Comparison of ENCODE assay signal across 8 mouse cellular contexts in the genomic region with DNA sequence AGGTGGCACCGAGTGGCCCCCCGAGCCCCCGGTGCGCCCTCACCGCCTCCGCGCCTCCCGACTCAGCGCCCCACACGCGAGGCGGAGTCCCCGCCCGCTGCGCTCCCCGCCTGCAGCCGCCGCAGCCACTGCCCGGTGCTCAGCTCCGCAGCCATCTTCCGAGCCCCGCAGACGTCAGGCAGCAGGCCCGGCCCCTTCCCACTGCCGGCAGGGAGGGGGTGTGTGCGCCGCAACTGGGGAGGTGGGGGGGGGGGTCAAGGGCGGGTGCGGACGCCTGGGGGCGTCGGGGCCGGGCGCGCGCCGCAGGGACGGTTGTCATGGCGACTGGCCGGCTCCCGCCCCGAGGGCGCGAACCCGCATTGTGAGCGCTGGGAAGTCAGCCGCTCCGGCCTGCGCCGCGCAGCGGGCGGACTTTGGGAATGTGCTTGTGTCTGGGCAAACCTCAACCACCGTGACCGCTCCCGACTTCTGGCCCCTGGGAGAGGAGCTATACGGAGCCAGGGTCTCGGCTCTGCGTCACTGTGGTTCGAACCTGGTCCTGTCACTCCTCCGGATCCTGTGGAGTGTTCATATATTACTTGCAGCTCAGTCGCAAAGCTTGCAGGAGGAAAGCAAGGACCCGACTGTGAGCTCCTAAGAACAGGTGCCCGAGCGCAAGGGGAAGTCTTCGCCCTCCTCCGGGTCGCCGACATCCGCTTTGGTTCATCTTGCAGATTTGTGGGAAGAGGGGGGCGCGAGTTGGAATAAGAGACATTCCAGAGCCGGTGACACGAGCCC. TPM values are rescaled to one million over a fixed set of nuclear protein-coding genes. Genes with fewer than 3 reads are reported as not detected.
DNase-seq lines count a peak whose midpoint lies in the region; ATAC-seq and TF ChIP-seq lines count a peak whose summit lies in the region.

A gene (minus strand): TSS at position 160 of the 777 bp plus-strand sequence.

- TF ChIP-seq POLR2A in bone marrow macrophage, adult 2 months (IDR thresholded peaks at IDR 0.05; ENCODE audit: borderline replicate concordance, low read depth, low read length) = no peak

- H3K36me3 ChIP-seq in heart, embryonic 12.5 days = peaks cover 28% of the 10 kb centered on the region
- H3K36me3 ChIP-seq in kidney, postnatal 0 days (ENCODE audit: insufficient read depth, low read length) = peaks cover 19% of the 10 kb centered on the region
- H3K36me3 ChIP-seq in liver, embryonic 14.5 days (replicated peaks; ENCODE audit: control insufficient read depth, insufficient read depth, low read depth) = peaks cover 27% of the 10 kb centered on the region
- peaks cover 7% of the 10 kb centered on the region for H3K36me3 ChIP-seq in stomach, postnatal 0 days (ENCODE audit: control insufficient read depth, insufficient read depth, low read length)

- no peaks in the 10 kb centered on the region for H3K27me3 ChIP-seq in heart, embryonic 12.5 days (replicated peaks)
- no peaks in the 10 kb centered on the region for H3K27me3 ChIP-seq in kidney, postnatal 0 days (ENCODE audit: insufficient read depth, low read length)
- no peaks in the 10 kb centered on the region for H3K27me3 ChIP-seq in liver, embryonic 14.5 days (ENCODE audit: control insufficient read depth, insufficient read depth, low read length)
- no peaks in the 10 kb centered on the region for H3K27me3 ChIP-seq in stomach, postnatal 0 days (ENCODE audit: control insufficient read depth, insufficient read depth, low read length)

- TF ChIP-seq EP300 in liver, embryonic 14.5 days (IDR thresholded peaks at IDR 0.05; ENCODE audit: low read depth) = no peak
- no peak for TF ChIP-seq EP300 in stomach, postnatal 0 days (optimal IDR thresholded peaks at IDR 0.05)

- 0 out of 2 replicates have a peak, but pooled peaks cover 8% of the 10 kb centered on the region for H3K4me1 ChIP-seq in bone marrow macrophage, adult 2 months (ENCODE audit: control insufficient read depth, insufficient read depth, low read length)
- peaks cover 12% of the 10 kb centered on the region for H3K4me1 ChIP-seq in heart, embryonic 12.5 days (replicated peaks)
- peaks cover 4% of the 10 kb centered on the region; the same call in 1 of the 2 replicates for H3K4me1 ChIP-seq in kidney, postnatal 0 days (replicated peaks; ENCODE audit: insufficient read depth, low read length)
- H3K4me1 ChIP-seq in liver, embryonic 14.5 days (replicated peaks; ENCODE audit: control insufficient read depth in 2 of 2, insufficient read depth in 2 of 2, low read length in 1 of 2) = peaks cover 0 to 8% of the 10 kb centered on the region in 2 experiments; a peak in 3 of 4 replicates
- no peaks in the 10 kb centered on the region; the same call in 1 of the 2 replicates for H3K4me1 ChIP-seq in stomach, postnatal 0 days (replicated peaks; ENCODE audit: control insufficient read depth, insufficient read depth)

- peak within 1 kb of the TSS; percentile 89 for H3K4me3 ChIP-seq in bone marrow macrophage, adult 2 months (ENCODE audit: insufficient read depth, low read length)
- H3K4me3 ChIP-seq in heart, embryonic 12.5 days = peak within 1 kb of the TSS; percentile 79
- peak within 1 kb of the TSS; percentile 83 for H3K4me3 ChIP-seq in kidney, postnatal 0 days (replicated peaks; ENCODE audit: low read depth, low read length)
- H3K4me3 ChIP-seq in liver, embryonic 14.5 days (ENCODE audit: insufficient read depth in 1 of 2, low read depth in 2 of 2, low read length in 2 of 2) = peak within 1 kb of the TSS; percentile 89 to 92
- H3K4me3 ChIP-seq in stomach, postnatal 0 days (ENCODE audit: low read depth, low read length) = peak within 1 kb of the TSS; percentile 83

- WGBS in heart, embryonic 12.5 days = under 1% methylated on average over 70 of the region's 74 CpGs
- WGBS in kidney, postnatal 0 days = 3% methylated on average over 67 of the region's 74 CpGs
- WGBS in liver, embryonic 14.5 days (ENCODE audit: insufficient replicate concordance) = under 1% methylated on average over 64 of the region's 74 CpGs
- 0% methylated on average over 60 of the region's 74 CpGs for WGBS in stomach, postnatal 0 days

- H3K27ac ChIP-seq in bone marrow macrophage, adult 2 months (ENCODE audit: insufficient read depth, low read depth, low read length) = peak within 1 kb of the TSS; percentile 63
- H3K27ac ChIP-seq in heart, embryonic 12.5 days (ENCODE audit: poor library complexity, severe bottlenecking) = peak within 1 kb of the TSS; percentile 83
- H3K27ac ChIP-seq in kidney, postnatal 0 days = peak within 1 kb of the TSS; percentile 84
- peak within 1 kb of the TSS; percentile 66 for H3K27ac ChIP-seq in liver, embryonic 14.5 days
- H3K27ac ChIP-seq in stomach, postnatal 0 days (replicated peaks) = peak within 1 kb of the TSS; percentile 89

- peak within 1 kb of the TSS; percentile 84 for H3K9ac ChIP-seq in heart, embryonic 12.5 days
- H3K9ac ChIP-seq in kidney, postnatal 0 days (ENCODE audit: low read depth, low read length) = peak within 1 kb of the TSS; percentile 75
- peak within 1 kb of the TSS; percentile 90 for H3K9ac ChIP-seq in liver, embryonic 14.5 days (replicated peaks)
- H3K9ac ChIP-seq in stomach, postnatal 0 days (ENCODE audit: low read length) = peak within 1 kb of the TSS; percentile 69

- peak; percentile 79 for DNase-seq in CD4-positive, CD25-positive, alpha-beta regulatory T cell, adult 2 months (ENCODE audit: low read depth, low spot score)
- DNase-seq in kidney, postnatal 0 days (ENCODE audit: low spot score) = peak; percentile 62
- DNase-seq in liver, embryonic 14.5 days (ENCODE audit: low read depth in 3 of 3, low spot score in 3 of 3) = peak in 2 of 3 experiments; percentile 34 to 38
- DNase-seq in neural tube, embryonic 10.5 days (ENCODE audit: extremely low spot score, low spot score) = peak; percentile 84
- peak; percentile 80 for DNase-seq in stomach, postnatal 0 days (ENCODE audit: low spot score)

- H3K4me2 ChIP-seq in heart, embryonic 12.5 days = peak within 1 kb of the TSS; percentile 96
- peak within 1 kb of the TSS; percentile 97 for H3K4me2 ChIP-seq in kidney, postnatal 0 days (ENCODE audit: low read length)
- peak within 1 kb of the TSS; percentile 73 for H3K4me2 ChIP-seq in liver, embryonic 14.5 days (ENCODE audit: low read depth)
- peak within 1 kb of the TSS; percentile 97 for H3K4me2 ChIP-seq in stomach, postnatal 0 days (replicated peaks; ENCODE audit: low read depth)

- no peak for TF ChIP-seq CTCF in bone marrow macrophage, adult 2 months (IDR thresholded peaks at IDR 0.05; ENCODE audit: low read depth, low read length)
- TF ChIP-seq CTCF in kidney, postnatal 0 days (IDR thresholded peaks at IDR 0.05; ENCODE audit: low read depth) = no peak
- no peak for TF ChIP-seq CTCF in liver, embryonic 14.5 days (IDR thresholded peaks at IDR 0.05; ENCODE audit: low read depth)
- TF ChIP-seq CTCF in stomach, postnatal 0 days (IDR thresholded peaks at IDR 0.05; ENCODE audit: low read depth) = no peak

- H3K9me3 ChIP-seq in heart, embryonic 12.5 days (replicated peaks) = no peaks in the 10 kb centered on the region
- H3K9me3 ChIP-seq in kidney, postnatal 0 days (replicated peaks; ENCODE audit: low read length) = no peaks in the 10 kb centered on the region
- H3K9me3 ChIP-seq in liver, embryonic 14.5 days (ENCODE audit: control insufficient read depth, low read length) = no peaks in the 10 kb centered on the region
- no peaks in the 10 kb centered on the region for H3K9me3 ChIP-seq in stomach, postnatal 0 days (ENCODE audit: control insufficient read depth, low read length)

- peak; percentile 58 for ATAC-seq in erythroid progenitor cell, adult 5-6 weeks (replicated peaks; ENCODE audit: low FRiP score, poor library complexity, severe bottlenecking)
- peak; percentile 76 for ATAC-seq in heart, embryonic 12.5 days (ENCODE audit: insufficient number of reproducible peaks, low FRiP score)
- peak; percentile 58 for ATAC-seq in kidney, postnatal 0 days (replicated peaks; ENCODE audit: low FRiP score, low read depth)
- ATAC-seq in liver, embryonic 14.5 days (ENCODE audit: insufficient read depth) = peak; percentile 63
- ATAC-seq in stomach, postnatal 0 days (ENCODE audit: low FRiP score, low TSS enrichment) = peak; percentile 53

RNA-seq across cellular contexts. Expression of the gene that starts here (rescaled TPM):
- polyA plus RNA-seq in bone marrow macrophage, adult 2 months (2012; ENCODE audit: insufficient read depth, insufficient read length, missing spikeins) = 2.3 and 3.7 TPM in 2 replicates
- total RNA-seq in erythroid progenitor cell, adult 5-6 weeks (2015; ENCODE audit: low replicate concordance) = 0.84 and 1.1 TPM in 2 replicates
- 0.13 and 0.76 TPM in 2 replicates for total RNA-seq in erythroid progenitor cell, adult 5-6 weeks (2017; ENCODE audit: low replicate concordance)
- 6.5 and 6.6 TPM in 2 replicates for polyA plus RNA-seq in heart, embryonic 12.5 days (2016; fragmentation: Nextera tagmentation; extraction: Ambion mirVana)
- 4.9 TPM in 2 replicates for polyA plus RNA-seq in kidney, postnatal 0 days (2015; fragmentation: Nextera tagmentation; extraction: Ambion mirVana)
- 2.6 and 2.7 TPM in 2 replicates for polyA plus RNA-seq in liver, embryonic 14.5 days (2012; rRNA removed)
- polyA plus RNA-seq in liver, embryonic 14.5 days (2014; fragmentation: Nextera tagmentation; extraction: Ambion mirVana) = 1.1 and 1.3 TPM in 2 replicates
- 3.4 and 4.1 TPM in 2 replicates for polyA plus RNA-seq in stomach, postnatal 0 days (2015; fragmentation: Nextera tagmentation; extraction: Ambion mirVana)

Comparison
In these comparisons a context has a peak if more than half of its experiments do, and no peak if none do; other contexts are left out.
1. Peak in every context shown above with its lines: DNase-seq, ATAC-seq, H3K4me3 ChIP-seq and H3K27ac ChIP-seq.